ENCODE assay signal across 17 mouse cellular contexts in genomic region chr11:88636934-88637333, GRCm38 (mm10).
"Had no signal": no experiment of that assay in that cellular context is flagged by ENCODE, and none has a peak within 500 bp of the region (broad histone marks: within the 10 kb centered on the region; RNA-seq: fewer than 3 reads in every experiment).

No protein-coding gene starts in this region.

- H3K27ac ChIP-seq: left cerebral cortex, adult 2 months; liver, embryonic 13.5 days; macrophage; stomach, embryonic 15.5 days had no signal

- DNase-seq: kidney, adult 18-20 months; kidney, postnatal 10 days; kidney, postnatal 4 days; layer of hippocampus, postnatal 36 days; liver, embryonic 13.5 days; lung, embryonic 14.5 days; retina, postnatal 1 day; right cerebral cortex, postnatal 25 days; spleen, adult 18-20 months; thymus, postnatal 25 days had no signal

- H3K4me2 ChIP-seq: liver, embryonic 13.5 days; lung, embryonic 14.5 days; stomach, embryonic 15.5 days had no signal

- H3K4me1 ChIP-seq: stomach, embryonic 15.5 days had no signal

- H3K36me3 ChIP-seq: stomach, embryonic 15.5 days had no signal

- ATAC-seq: hindbrain, postnatal 0 days; inflammation-experienced regulatory T-cells, adult 6 months; intestine, embryonic 16.5 days; lung, postnatal 0 days had no signal

- H3K9ac ChIP-seq: liver, embryonic 13.5 days; lung, embryonic 14.5 days; stomach, embryonic 15.5 days had no signal

- H3K4me3 ChIP-seq: left cerebral cortex, adult 2 months; liver, embryonic 13.5 days; stomach, embryonic 15.5 days had no signal

- H3K27me3 ChIP-seq: liver, embryonic 13.5 days; stomach, embryonic 15.5 days had no signal

- H3K9me3 ChIP-seq: liver, embryonic 13.5 days; stomach, embryonic 15.5 days had no signal
